Mouse (Mus musculus) kidney, embryonic 15.5 days (tissue): ENCODE results near the gene Tex44. TPM values are rescaled to one million over a fixed set of nuclear protein-coding genes. Genes with fewer than 3 reads are reported as not detected.

ENCODE experiments used
- ATAC-seq: fragments of 200-750 bp; cut with Nextera tagmentation; replicated peaks from 2 replicates; pipeline ENCODE4 v1.8.0; 2017; ENCODE audit warnings: moderate TSS enrichment; ENCODE audit not compliant: low FRiP score
- H3K27ac ChIP-seq: fragments of 300-500 bp; sonication (generic); 2 replicates; pipeline ENCODE4 v1.5.1; 2015; ENCODE audit warnings: mild to moderate bottlenecking, inconsistent platforms
- H3K27me3 ChIP-seq: fragments of 300-500 bp; sonication (generic); 2 replicates; pipeline ENCODE4 v1.6.1; 2015; ENCODE audit warnings: inconsistent platforms
- H3K36me3 ChIP-seq: fragments of 300-500 bp; sonication (generic); 2 replicates; pipeline ENCODE4 v1.6.1; 2015; ENCODE audit warnings: inconsistent platforms
- H3K4me1 ChIP-seq: fragments of 300-500 bp; sonication (generic); 2 replicates; pipeline ENCODE4 v1.6.1; 2015; ENCODE audit warnings: inconsistent platforms
- H3K4me2 ChIP-seq: fragments of 300-500 bp; sonication (generic); 2 replicates; pipeline ENCODE4 v1.6.1; 2015; ENCODE audit warnings: moderate library complexity, mild to moderate bottlenecking, inconsistent platforms
- H3K4me3 ChIP-seq: fragments of 300-500 bp; sonication (generic); replicated peaks from 2 replicates; pipeline ENCODE4 v1.5.1; 2015; ENCODE audit warnings: mild to moderate bottlenecking, inconsistent platforms
- H3K9ac ChIP-seq: fragments of 300-500 bp; sonication (generic); 2 replicates; pipeline ENCODE4 v1.6.1; 2015; ENCODE audit warnings: mild to moderate bottlenecking, inconsistent platforms
- H3K9me3 ChIP-seq: fragments of 300-500 bp; sonication (generic); replicated peaks from 2 replicates; pipeline ENCODE4 v1.6.1; 2016; ENCODE audit warnings: inconsistent platforms
- WGBS: fragments of 180-500 bp; shearing (Covaris S2); methylation state at CpG from one replicate; pipeline ENCODE4 v1.1.7; 2015; ENCODE audit warnings: mixed read lengths; 5-methylcytosine and 5-hydroxymethylcytosine counted together
- polyA plus RNA-seq: library from polyadenylated mRNA; unstranded; fragments of >200 nt; fragmentation: Nextera tagmentation; extraction: Ambion mirVana; gene quantifications from 2 replicates; pipeline ENCODE4 v1.2.1, GENCODE M21; 2015

Tex44 gene
- polyA plus RNA-seq, 1 experiment from 2014 or later, result not detected

DNA sequence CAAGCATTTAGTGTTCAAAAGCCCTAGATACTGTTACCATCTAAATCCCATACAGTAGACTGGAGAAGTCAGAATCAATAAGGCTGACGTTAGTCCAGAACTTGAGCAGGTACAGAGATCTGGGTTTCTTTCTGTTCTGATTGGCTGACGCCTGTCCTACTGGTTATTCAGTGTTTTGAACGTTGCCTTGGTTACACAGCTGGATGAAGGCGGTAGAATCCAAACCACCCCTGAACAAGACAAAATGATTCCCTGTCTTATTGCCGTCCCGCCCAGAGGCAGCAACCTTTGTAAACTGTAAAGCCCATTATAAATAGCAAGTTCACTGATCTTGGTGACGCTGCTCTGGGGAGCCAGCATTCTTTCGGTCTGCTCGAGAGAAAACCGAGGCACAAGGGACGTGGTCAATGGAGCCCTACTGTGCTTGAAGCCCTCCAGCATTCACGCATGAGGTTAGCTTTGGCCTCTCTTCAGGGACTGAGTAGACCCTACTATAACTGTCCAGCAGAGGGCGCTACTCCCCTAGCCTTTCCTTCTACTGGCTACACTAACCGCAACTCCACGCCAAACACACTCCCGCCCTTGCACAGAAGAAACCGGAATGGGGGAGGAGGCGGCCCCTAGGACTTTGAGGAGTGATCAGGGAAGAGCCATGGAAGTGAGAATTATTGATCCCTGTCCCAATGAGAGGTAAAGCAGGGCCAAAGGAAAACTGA lies 14.2 kb downstream of the Tex44 start:
- peaks cover 70% of the 10 kb centered on the region for H3K4me1 ChIP-seq
- H3K27ac ChIP-seq, result peak overlapping the region; percentile 100
- ATAC-seq, result peak; percentile 82
- H3K27me3 ChIP-seq, result no peaks in the 10 kb centered on the region
- H3K9me3 ChIP-seq, result no peaks in the 10 kb centered on the region
- WGBS, result 5% methylated on average over 18 of the region's 18 CpGs
- no peaks in the 10 kb centered on the region for H3K36me3 ChIP-seq
- peak overlapping the region; percentile 83 for H3K4me2 ChIP-seq
- H3K4me3 ChIP-seq, result peak overlapping the region; percentile 45
- peak overlapping the region; percentile 35; the same call in 1 of the 2 replicates for H3K9ac ChIP-seq

- Histone ChIP-seq H3K9me3 (no peaks in the 10 kb centered on the region), H3K36me3 (no peaks in the 10 kb centered on the region), H3K4me1 (peaks cover 62% of the 10 kb centered on the region), H3K4me3 (peak overlapping the region; percentile 45), H3K9ac (peak overlapping the region; percentile 74), H3K4me2 (peak overlapping the region; percentile 83), H3K27me3 (no peaks in the 10 kb centered on the region), H3K27ac (peak overlapping the region; percentile 100)
- ATAC-seq, result peak; percentile 31
- under 1% methylated on average over 29 of the region's 29 CpGs for WGBS
These were observed 15.0 kb downstream of the Tex44 start for GRCm38 (mm10) chr1:86440887-86441723.

DNA sequence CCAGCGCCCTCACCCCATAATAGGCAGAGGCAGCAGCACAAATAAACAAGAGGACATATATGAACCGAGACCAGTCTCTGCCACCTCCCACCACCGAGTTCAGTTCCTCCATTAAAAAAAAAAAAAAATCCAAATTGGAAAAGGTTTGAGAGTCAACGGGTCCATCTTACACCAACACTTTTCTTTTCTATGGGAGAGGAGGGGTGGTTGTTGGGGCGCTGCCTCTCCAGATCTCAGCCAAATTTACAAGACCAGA lies 15.5 kb downstream of the Tex44 start:
- Histone ChIP-seq H3K9me3 (no peaks in the 10 kb centered on the region), H3K4me2 (peak overlapping the region; percentile 83), H3K4me1 (peaks cover 60% of the 10 kb centered on the region), H3K9ac (peak overlapping the region; percentile 74), H3K36me3 (no peaks in the 10 kb centered on the region), H3K4me3 (peak overlapping the region; percentile 45), H3K27me3 (no peaks in the 10 kb centered on the region), H3K27ac (peak overlapping the region; percentile 100)
- WGBS, result 2% methylated on average over 5 of the region's 5 CpGs
- ATAC-seq, result no peak

GRCm38 (mm10) chr1:86441980-86442831 lies 16.1 kb downstream of the Tex44 start:
- WGBS, result under 1% methylated on average over 81 of the region's 81 CpGs
- no peaks in the 10 kb centered on the region for H3K27me3 ChIP-seq
- peak overlapping the region; percentile 45 for H3K4me3 ChIP-seq
- H3K9ac ChIP-seq, result peak overlapping the region; percentile 74
- H3K4me1 ChIP-seq, result peaks cover 58% of the 10 kb centered on the region
- H3K4me2 ChIP-seq, result peak overlapping the region; percentile 83
- ATAC-seq, result peak; percentile 53
- peak overlapping the region; percentile 100 for H3K27ac ChIP-seq
- H3K36me3 ChIP-seq, result no peaks in the 10 kb centered on the region
- no peaks in the 10 kb centered on the region for H3K9me3 ChIP-seq

GRCm38 (mm10) chr1:86442832-86443231 lies 16.7 kb downstream of the Tex44 start:
- Histone ChIP-seq H3K4me2 (peak overlapping the region; percentile 83), H3K4me1 (peaks cover 58% of the 10 kb centered on the region)
- WGBS, result 3% methylated on average over 24 of the region's 24 CpGs

DNA sequence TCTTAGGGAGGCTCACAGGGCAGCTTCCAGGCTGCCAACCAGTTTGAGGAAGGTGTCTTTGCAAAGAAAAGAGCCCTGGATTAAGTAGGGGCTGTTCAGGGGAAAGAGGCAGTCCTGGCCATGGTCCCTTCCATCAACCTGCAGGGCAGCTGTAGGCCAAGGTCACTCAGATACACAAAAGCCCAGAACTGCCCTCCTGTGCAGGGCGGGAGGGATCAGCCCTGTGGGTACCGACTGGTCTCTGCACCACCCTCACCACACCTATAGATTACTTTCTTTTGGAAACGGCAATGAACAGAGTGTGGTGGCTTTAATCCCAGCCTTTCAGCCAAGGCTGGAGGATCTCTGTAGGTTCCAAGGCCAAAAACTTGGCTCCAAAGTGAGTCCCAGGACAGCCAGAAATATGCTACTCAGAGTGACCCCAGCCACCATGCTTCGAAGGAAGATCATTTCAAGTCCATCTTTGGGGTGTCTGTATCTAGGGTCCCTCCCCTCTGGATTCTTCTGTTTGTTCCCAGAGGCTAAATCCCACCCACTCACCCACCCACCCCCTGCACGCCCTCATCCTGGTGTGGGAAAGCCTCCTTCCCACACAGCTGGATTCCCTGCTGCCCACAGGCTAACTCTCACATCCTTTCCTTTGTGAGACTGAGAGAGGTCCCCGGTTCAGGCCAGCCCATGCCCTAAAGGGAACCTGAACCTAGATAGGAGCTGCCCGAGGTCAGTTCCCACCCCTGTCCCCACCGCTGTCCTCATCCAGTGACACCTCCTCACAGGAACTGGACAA lies 17.4 kb downstream of the Tex44 start:
- Histone ChIP-seq H3K27ac (peak overlapping the region; percentile 100), H3K4me1 (peaks cover 62% of the 10 kb centered on the region), H3K36me3 (no peaks in the 10 kb centered on the region), H3K4me2 (peak overlapping the region; percentile 83), H3K27me3 (no peaks in the 10 kb centered on the region), H3K9ac (peak overlapping the region; percentile 74), H3K4me3 (peak overlapping the region; percentile 45), H3K9me3 (no peaks in the 10 kb centered on the region)
- 44% methylated on average over 8 of the region's 8 CpGs for WGBS
- no peak for ATAC-seq

More at GRCm38 (mm10) chr1:86442832-86443231, 16.7 kb downstream of the Tex44 start:
- Histone ChIP-seq H3K9me3 (no peaks in the 10 kb centered on the region), H3K4me3 (peak overlapping the region; percentile 45), H3K9ac (peak overlapping the region; percentile 74), H3K27ac (peak overlapping the region; percentile 100), H3K27me3 (no peaks in the 10 kb centered on the region), H3K36me3 (no peaks in the 10 kb centered on the region)
- ATAC-seq, result no peak; the same call in 1 of the 2 replicates

DNA sequence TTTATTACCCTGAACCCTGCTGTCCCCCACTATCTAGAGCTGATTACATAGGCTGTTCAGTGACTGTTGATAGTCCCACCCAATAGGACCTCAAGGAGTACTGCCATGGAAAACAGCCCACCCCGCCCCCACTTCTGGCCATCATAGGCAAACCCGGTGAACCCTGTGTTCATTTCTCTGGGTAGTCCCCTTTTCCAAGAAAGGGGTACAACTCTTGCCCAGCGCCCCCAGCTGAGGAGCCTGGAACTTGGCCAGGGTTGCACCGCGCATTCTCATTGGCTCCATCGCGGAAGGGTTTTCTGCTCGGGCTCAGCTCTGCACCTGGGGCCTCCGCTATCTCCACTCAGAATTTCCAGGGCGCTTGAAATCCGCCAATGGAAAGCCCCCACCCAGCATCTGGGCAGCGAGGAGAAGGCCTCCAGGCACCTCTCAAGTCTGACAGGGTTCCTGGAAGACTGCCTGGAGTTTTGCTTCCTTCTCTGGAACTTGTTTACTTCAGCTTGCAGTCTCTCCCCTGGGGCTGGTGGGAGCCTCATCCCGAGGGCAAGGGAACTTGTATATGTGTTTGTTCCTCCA lies 21.6 kb downstream of the Tex44 start:
- Histone ChIP-seq H3K27ac (peak overlapping the region; percentile 93), H3K4me2 (0 out of 2 replicates have a peak overlapping the region, but pooled peaks have one; percentile 16), H3K9me3 (no peaks in the 10 kb centered on the region), H3K4me3 (no peak overlapping the region), H3K9ac (0 out of 2 replicates have a peak overlapping the region, but pooled peaks have one; percentile 14), H3K4me1 (peaks cover 43% of the 10 kb centered on the region), H3K27me3 (no peaks in the 10 kb centered on the region), H3K36me3 (no peaks in the 10 kb centered on the region)
- peak; percentile 27; the same call in 1 of the 2 replicates for ATAC-seq
- 50% methylated on average over 13 of the region's 13 CpGs for WGBS

DNA sequence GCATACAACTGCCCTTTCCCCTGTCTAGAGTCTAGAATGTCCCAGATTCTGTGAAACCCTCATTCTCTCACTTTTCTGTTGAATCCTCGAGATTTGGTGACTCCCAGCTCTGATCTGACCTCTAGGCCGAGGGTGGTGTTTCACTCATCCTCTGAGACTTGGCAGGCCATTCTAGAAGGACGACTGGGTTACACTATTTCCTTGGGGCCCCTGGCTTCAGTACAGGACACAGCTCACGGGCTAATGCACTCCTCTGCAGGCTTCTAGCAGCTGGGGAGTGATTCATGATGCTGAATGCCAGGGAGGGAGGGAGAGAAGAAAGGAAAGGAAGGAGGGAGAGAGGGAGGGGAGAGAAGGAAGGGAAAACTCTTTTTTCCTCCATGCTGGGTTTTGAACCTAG lies 22.1 kb downstream of the Tex44 start:
- Histone ChIP-seq H3K36me3 (no peaks in the 10 kb centered on the region), H3K4me1 (peaks cover 37% of the 10 kb centered on the region), H3K27ac (peak overlapping the region; percentile 93), H3K9me3 (no peaks in the 10 kb centered on the region), H3K4me2 (0 out of 2 replicates have a peak overlapping the region, but pooled peaks have one; percentile 16), H3K4me3 (no peak overlapping the region), H3K9ac (0 out of 2 replicates have a peak overlapping the region, but pooled peaks have one; percentile 14), H3K27me3 (no peaks in the 10 kb centered on the region)
- peak; percentile 69 for ATAC-seq
- 2% methylated on average over 4 of the region's 4 CpGs for WGBS

GRCm38 (mm10) chr1:86449966-86450365 lies 23.8 kb downstream of the Tex44 start:
- Histone ChIP-seq H3K9me3 (no peaks in the 10 kb centered on the region), H3K4me1 (peaks cover 25% of the 10 kb centered on the region), H3K36me3 (no peaks in the 10 kb centered on the region), H3K27ac (0 out of 2 replicates have a peak overlapping the region, but pooled peaks have one; percentile 32), H3K4me2 (no peak overlapping the region), H3K9ac (no peak overlapping the region), H3K27me3 (no peaks in the 10 kb centered on the region), H3K4me3 (no peak overlapping the region)
- 50% methylated on average over 6 of the region's 6 CpGs for WGBS
- 0 out of 2 replicates have a peak, but pooled peaks have one; percentile 47 for ATAC-seq

DNA sequence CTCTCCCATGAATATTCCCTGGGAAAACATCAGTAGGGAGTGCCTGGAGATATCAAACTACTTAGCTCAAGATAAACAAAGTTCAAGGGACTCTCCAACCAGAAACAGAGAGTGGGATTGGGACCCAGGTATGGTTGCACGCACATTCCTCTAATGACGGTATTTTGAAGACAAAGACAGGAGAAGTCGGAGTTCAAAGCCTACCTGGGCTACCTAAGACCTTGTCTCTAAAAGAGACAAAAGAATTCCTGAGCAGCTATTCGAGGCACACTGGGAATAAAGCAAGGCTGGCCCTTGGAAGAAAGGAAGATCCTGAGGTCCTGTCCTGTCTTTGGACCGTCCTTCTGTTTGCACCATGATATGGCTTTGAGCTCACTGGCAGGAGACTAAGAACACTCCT lies 26.6 kb downstream of the Tex44 start:
- Histone ChIP-seq H3K27ac (no peak overlapping the region), H3K27me3 (no peaks in the 10 kb centered on the region), H3K36me3 (no peaks in the 10 kb centered on the region), H3K9ac (no peak overlapping the region), H3K4me2 (no peak overlapping the region), H3K4me3 (no peak overlapping the region), H3K4me1 (peaks cover 23% of the 10 kb centered on the region), H3K9me3 (no peaks in the 10 kb centered on the region)
- ATAC-seq, result no peak
- WGBS, result 75% methylated on average over 5 of the region's 5 CpGs
